ENCODE assay signal across 25 mouse cellular contexts in the genomic region with DNA sequence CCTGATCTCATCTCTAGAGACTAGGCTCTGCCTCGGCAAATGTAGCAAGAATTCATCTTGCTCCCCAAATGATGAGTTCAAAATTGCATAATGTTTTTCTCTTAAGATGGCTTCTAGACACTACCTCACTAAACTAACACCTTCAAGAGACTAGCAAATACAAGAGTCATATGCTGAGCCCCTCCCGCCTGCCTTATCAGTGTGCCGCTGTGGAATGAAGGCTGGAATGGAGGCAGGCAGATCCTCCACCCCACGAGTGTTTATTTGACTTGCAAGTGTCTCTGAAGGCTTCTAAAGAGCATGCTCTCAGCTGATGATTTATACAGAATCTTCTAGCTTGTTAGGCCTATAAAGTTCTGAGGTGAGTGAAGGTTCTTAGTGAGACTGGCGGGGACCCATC. TPM values are rescaled to one million over a fixed set of nuclear protein-coding genes. Genes with fewer than 3 reads are reported as not detected.
"Had no signal": no experiment of that assay in that cellular context is flagged by ENCODE, and none has a peak within 500 bp of the region (broad histone marks: within the 10 kb centered on the region; RNA-seq: fewer than 3 reads in every experiment).

No protein-coding gene starts in this region.

- DNase-seq: forebrain, postnatal 0 days; gastrocnemius, postnatal 14 days; gastrocnemius, postnatal 36 days; heart, adult 11 months; heart, adult 2 months; heart, postnatal 14 days; heart, postnatal 36 days; kidney, adult 18-20 months; kidney, adult 8-10 months; kidney, postnatal 10 days; kidney, postnatal 25 days; kidney, postnatal 4 days; layer of hippocampus, postnatal 36 days; left cerebral cortex, postnatal 4 days had no signal

- ATAC-seq: forebrain, postnatal 0 days; hindbrain, postnatal 0 days; intestine, embryonic 15.5 days; intestine, postnatal 0 days had no signal

- H3K4me1 ChIP-seq: heart, embryonic 15.5 days; hindbrain, embryonic 13.5 days; hindbrain, embryonic 15.5 days; intestine, embryonic 15.5 days; limb, embryonic 13.5 days had no signal

- H3K27ac ChIP-seq: heart, adult 2 months; heart, embryonic 13.5 days; heart, embryonic 15.5 days; hindbrain, embryonic 13.5 days; hindbrain, embryonic 15.5 days; hindbrain, postnatal 0 days; intestine, embryonic 15.5 days; layer of hippocampus, adult 2 months; limb, embryonic 13.5 days had no signal

- H3K4me2 ChIP-seq: heart, embryonic 11.5 days; heart, embryonic 13.5 days; heart, embryonic 15.5 days; hindbrain, embryonic 13.5 days; hindbrain, embryonic 15.5 days; intestine, embryonic 15.5 days; limb, embryonic 13.5 days had no signal

- H3K9ac ChIP-seq: forebrain, postnatal 0 days; heart, embryonic 13.5 days; heart, embryonic 15.5 days; hindbrain, embryonic 13.5 days; hindbrain, embryonic 15.5 days; intestine, embryonic 15.5 days; limb, embryonic 13.5 days had no signal

- H3K4me3 ChIP-seq: heart, adult 2 months; heart, embryonic 13.5 days; heart, embryonic 15.5 days; hindbrain, embryonic 13.5 days; hindbrain, embryonic 15.5 days; intestine, embryonic 15.5 days; layer of hippocampus, adult 2 months; limb, embryonic 13.5 days had no signal

- H3K27me3 ChIP-seq: heart, embryonic 13.5 days; heart, embryonic 15.5 days; hindbrain, embryonic 13.5 days; hindbrain, embryonic 15.5 days; intestine, embryonic 15.5 days; limb, embryonic 13.5 days had no signal

- H3K36me3 ChIP-seq: heart, embryonic 13.5 days; heart, embryonic 15.5 days; hindbrain, embryonic 13.5 days; hindbrain, embryonic 15.5 days; intestine, embryonic 15.5 days; limb, embryonic 13.5 days had no signal

- H3K9me3 ChIP-seq: heart, embryonic 13.5 days; heart, embryonic 15.5 days; hindbrain, embryonic 13.5 days; hindbrain, embryonic 15.5 days; intestine, embryonic 15.5 days; limb, embryonic 13.5 days had no signal

RNA-seq across cellular contexts. Expression of gene Stat4, which starts 11.4 kb away (rescaled TPM):
- total RNA-seq: gastrocnemius, adult 8-10 months; gastrocnemius, postnatal 14 days had no signal
